Mouse (Mus musculus): Measurements from ENCODE around the gene Gm20403. TPM values are rescaled to one million over a fixed set of nuclear protein-coding genes. Genes with fewer than 3 reads are reported as not detected.
A peak's percentile ranks its signal among the peaks of the same experiment; 100 is the strongest.
"Not testable (repeated sequence)": the region's sequence is repeated elsewhere in the genome, so short reads cannot be mapped to it uniquely, and the experiment has no call there.

Gm20403 gene
- total RNA-seq (2021), result not detected

DNA sequence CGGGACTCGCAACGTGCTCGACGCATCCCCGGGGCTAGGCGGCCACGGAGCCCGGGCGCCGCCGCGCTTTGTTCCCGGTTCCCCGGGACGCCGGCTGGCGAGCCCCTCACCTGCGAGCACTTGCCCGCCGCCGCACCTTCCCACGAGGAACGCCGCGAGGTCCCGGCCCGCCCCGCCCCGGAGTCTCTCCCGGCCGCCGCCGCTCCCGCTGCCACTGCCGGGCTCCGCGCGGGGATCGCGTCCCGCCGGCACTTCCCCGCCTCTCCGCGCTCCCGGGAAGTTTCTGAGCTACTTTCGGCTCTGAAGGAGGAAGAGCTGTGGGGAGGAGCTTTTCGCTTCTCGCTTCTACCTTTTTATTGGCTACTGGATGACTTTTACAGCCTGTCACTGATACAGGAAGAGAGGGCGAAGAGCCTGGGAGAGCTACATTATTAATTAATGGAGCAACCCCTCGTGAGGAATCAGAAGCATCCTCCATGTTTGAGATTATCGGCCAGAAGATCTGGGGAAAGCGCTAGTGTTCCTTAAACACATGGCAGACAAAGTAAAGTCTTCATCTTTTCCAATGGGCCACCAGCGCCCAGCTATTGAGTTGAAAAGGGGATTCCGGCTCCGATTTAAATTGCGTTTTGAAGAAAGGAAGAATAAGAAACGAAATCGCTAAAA is at the start of gene Gm20403:
Gene Gm20403 (minus strand): TSS at position 478 of the 666 bp plus-strand sequence.
- peak; percentile 78 to 80 for DNase-seq
- intact Hi-C loops (cut with DNase I), result loop anchor here (5.0 kb wide), 1 partner anchor 44 kb away; no protein-coding TSS in a partner anchor

DNA sequence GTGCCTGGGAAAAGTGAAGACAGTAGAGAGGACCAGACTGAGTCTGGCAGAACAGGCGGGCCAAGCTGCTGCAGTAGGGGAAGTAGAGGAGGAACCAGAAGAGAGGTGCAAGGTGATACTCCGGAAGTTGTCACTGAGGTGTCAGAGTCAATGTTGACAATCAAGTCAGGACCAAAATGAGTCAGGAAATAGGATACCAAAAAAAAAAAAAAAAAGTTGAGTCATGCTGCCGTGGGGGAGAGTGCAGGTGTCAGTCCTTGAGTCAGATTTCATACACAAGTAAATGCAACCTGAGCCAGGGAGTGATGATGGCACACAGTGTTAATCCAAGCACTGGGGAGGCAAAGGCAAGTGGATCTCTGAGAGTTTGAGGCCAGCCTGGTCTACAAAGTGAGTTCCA is 40.8 kb upstream of the Gm20403 start:
- DNase-seq, result no peak
- intact Hi-C loops (cut with DNase I), result no loop called here

- intact Hi-C loops (cut with DNase I), result no loop called here
- no peak for DNase-seq
Measured at GRCm38 (mm10) chr12:55023284-55023683, 37.0 kb upstream of the Gm20403 start.

DNA sequence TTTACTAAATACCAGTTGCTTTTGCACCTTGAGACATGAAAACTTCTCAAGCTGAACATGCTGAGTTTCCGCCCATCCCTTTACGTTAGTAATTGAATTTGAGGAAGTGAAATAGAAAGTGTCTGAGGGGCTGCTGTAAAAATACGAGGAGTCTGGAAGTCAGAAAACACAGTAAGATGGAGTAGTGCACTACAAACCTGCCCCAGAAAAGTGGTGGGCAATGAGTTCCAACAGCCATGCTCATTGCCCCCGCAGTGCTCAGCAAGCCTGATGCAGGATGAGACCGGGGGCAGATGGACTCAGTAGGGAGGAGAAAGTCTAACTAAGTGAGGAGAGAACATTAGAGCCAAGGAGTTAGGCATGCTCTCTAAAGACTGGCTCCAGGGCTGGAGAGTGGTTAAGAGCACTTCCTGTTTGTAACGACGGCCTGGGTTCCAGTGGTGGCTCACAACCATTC is 33.1 kb upstream of the Gm20403 start:
- intact Hi-C loops (cut with DNase I), result no loop called here
- DNase-seq, result peak in 1 of 2 experiments; percentile 15

GRCm38 (mm10) chr12:55017119-55017721 is 30.9 kb upstream of the Gm20403 start:
- intact Hi-C loops (cut with DNase I), result no loop called here

GRCm38 (mm10) chr12:55016339-55017118 is 30.2 kb upstream of the Gm20403 start:
- intact Hi-C loops (cut with DNase I), result no loop called here

More at GRCm38 (mm10) chr12:55017119-55017721, 30.9 kb upstream of the Gm20403 start:
- no peak for DNase-seq

DNA sequence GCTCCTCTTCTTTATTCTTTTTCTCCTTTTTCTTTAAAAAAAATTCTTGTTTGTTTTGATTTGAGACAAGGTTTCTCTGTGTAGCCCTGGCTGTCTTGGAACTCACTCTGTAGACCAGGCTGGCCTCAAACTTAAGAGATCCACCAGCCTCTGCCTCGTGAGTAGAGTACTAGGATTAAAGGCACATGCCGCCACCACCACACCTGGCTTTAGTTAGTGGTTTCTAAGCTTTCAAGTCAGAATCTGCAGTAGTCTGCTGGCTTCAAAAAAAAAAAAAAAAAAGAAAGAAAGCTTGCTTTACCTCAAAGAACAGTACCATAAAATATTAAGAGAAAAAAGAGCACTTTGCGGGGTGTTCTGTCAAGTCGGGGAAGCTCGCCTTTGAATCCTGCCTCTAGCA is 29.1 kb upstream of the Gm20403 start:
- intact Hi-C loops (cut with DNase I), result no loop called here
- DNase-seq, result no peak

More at GRCm38 (mm10) chr12:55016339-55017118, 30.2 kb upstream of the Gm20403 start:
- DNase-seq, result no peak

GRCm38 (mm10) chr12:55013626-55014398 is 27.5 kb upstream of the Gm20403 start, which contains the start of gene Baz1a:
TSS of gene Baz1a (minus strand) at chr12:55014348.
- no peak for DNase-seq
- intact Hi-C loops (cut with DNase I), result no loop called here

DNA sequence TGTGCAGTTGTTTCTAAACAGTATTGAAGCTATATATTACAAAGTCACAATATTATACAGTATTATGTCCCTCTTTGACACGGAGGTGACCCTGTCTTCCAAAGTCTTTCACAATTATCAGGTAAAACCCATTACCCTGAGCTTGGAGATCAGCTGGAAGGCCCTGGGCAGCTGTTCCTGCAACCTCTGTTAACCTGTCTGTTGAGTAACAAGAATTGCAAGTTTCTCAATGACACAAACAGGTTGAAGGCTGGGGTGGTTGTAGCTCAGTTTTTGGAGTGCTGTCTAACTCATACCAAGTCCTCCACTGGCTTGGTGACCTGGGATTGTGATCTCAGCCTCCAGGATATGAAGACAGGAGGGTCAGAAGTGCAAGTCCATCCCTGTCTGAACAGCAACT is 26.7 kb upstream of the Gm20403 start:
- intact Hi-C loops (cut with DNase I), result no loop called here

GRCm38 (mm10) chr12:55007361-55008008 is 21.2 kb upstream of the Gm20403 start:
- DNase-seq, result no peak
- intact Hi-C loops (cut with DNase I), result no loop called here

More for the DNA sequence above, 26.7 kb upstream of the Gm20403 start:
- DNase-seq, result no peak

GRCm38 (mm10) chr12:55006071-55006470 is 19.7 kb upstream of the Gm20403 start:
- no peak for DNase-seq
- intact Hi-C loops (cut with DNase I), result no loop called here

DNA sequence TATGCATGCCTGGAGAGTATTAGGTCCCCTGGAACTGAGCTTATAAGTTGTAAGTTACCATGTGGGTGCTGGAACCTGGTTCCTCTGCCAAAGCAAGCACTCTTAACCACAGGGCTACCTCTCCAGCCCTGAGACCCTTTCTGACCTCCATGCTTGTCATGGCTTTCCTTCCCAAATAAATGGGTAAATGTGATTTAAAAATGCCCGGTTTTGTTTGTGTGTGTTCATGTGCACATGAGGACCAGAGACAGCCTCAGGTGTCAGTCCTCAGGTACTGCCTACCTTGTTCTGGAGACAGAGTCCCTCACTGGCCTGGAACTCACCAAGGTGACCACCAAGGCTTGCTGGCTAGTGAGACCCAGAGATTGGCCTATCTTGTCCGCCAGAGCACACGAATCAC is 18.1 kb upstream of the Gm20403 start:
- intact Hi-C loops (cut with DNase I), result no loop called here
- no peak for DNase-seq

DNA sequence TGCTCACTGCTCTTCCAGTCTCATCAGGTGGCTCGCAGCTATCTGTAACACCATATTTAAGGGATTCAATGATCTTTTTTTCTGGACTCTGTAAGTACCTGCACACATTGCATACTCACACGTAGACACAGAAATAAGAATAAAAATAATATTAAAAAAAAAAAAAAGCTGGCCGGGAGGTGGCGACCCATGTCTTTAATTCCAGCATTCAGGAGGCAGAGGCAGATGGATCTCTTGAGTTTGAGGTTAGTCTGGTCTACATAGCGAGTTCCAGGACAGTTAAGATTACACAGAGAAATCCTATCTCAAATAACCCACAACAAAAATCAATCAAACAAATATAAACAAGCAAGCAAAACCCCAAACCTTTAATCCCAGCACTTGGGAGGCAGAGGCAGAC is 17.5 kb upstream of the Gm20403 start:
- intact Hi-C loops (cut with DNase I), result no loop called here
- DNase-seq, result no peak

GRCm38 (mm10) chr12:55002532-55002931 is 16.2 kb upstream of the Gm20403 start:
- DNase-seq; intact Hi-C loops (cut with DNase I): not testable (repeated sequence)

- DNase-seq, result peak; percentile 31 to 37
- intact Hi-C loops (cut with DNase I), result no loop called here
Measured at GRCm38 (mm10) chr12:54999016-54999690, 12.8 kb upstream of the Gm20403 start.

DNA sequence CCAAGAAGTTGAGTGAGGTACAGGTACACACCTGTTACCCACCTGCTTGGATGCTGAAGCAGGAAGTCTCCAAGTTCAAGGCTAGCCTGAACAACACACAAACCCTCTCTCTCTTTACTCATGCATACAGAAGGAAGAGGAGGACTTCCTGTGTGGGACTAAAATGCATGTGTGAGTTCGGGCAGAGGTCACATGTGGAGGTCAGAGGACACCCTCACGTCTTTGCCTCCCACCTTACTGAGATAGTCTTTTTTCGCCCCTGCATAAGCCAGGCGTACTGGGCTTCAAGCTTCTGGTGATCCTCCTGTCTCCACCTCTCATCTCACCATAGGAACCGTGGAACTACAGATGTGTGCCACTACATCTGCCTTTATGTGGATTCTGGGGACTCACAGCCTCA is 12.1 kb upstream of the Gm20403 start:
- intact Hi-C loops (cut with DNase I), result no loop called here
- no peak for DNase-seq

DNA sequence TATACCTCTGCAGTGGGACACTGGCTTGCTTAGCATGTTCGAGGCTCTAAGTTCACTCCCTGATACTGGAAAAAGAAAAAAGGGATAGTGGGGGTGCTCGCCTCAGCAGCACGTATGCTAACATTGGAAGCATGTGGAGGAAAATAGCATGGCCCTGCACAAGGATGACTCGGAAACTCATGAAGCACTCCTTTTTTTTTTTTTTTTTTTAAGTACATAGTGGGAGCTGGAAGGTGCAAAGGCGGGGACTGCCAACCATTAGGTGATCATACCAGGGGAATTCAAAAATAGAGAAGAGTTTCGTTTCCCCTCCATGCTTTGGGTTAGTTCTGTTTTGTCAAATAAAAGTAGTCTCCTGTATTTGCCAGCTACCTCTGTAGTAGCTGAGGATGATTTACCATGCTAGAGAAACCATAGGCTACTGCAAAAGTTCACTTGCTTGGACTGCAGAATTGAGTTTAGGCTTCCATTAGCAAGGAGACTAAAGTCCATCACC is 10.7 kb upstream of the Gm20403 start:
- no peak for DNase-seq
- intact Hi-C loops (cut with DNase I), result no loop called here

GRCm38 (mm10) chr12:54995965-54996364 is 9.6 kb upstream of the Gm20403 start:
- intact Hi-C loops (cut with DNase I), result no loop called here
- DNase-seq, result no peak

GRCm38 (mm10) chr12:54994418-54994817 is 8.1 kb upstream of the Gm20403 start:
- intact Hi-C loops (cut with DNase I), result no loop called here

More at GRCm38 (mm10) chr12:54994418-54994817, 8.1 kb upstream of the Gm20403 start:
- no peak for DNase-seq

All from heart, postnatal 36 days (tissue).